Mouse (Mus musculus): ENCODE measurements around the gene Olfr871. TPM values are rescaled to one million over a fixed set of nuclear protein-coding genes. Genes with fewer than 3 reads are reported as not detected.
"Not testable (repeated sequence)": the region's sequence is repeated elsewhere in the genome, so short reads cannot be mapped to it uniquely, and the experiment has no call there.

The Olfr871 gene
- total RNA-seq (2021): not detected
- not detected in 2 replicates for polyA plus RNA-seq (2012; rRNA removed)
- long read RNA-seq: 0 reads

DNA sequence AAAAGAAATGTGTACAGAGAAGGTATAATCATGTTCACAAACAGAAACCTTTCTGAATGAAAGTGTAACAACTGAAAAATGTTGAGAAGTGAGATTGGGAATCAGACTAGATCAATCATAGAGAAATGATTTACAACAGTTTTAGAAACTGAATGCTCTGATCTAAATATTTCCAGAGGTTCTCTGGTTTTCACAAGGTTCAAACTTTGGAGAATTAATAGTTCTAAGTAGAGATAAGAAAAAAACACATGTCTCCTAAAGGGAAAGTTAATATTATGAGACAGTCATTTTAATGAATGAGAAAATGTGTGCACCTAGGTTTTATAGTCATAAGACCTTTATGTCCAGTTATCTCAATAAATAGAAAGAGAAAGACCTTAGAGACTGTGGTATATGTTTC is at the start of gene Olfr871:
TSS of gene Olfr871 (plus strand) at position 301 of the 400 bp plus-strand sequence.
- Histone ChIP-seq H3K4me1 (ENCODE audit: control insufficient read depth, insufficient read depth, low read length) (no peaks in the 10 kb centered on the region), H3K79me2 (replicated peaks; ENCODE audit: control insufficient read depth, insufficient read depth, low read length) (no peaks in the 10 kb centered on the region), H3K27me3 (ENCODE audit: control insufficient read depth, insufficient read depth, low read length) (no peaks in the 10 kb centered on the region), H3K27ac (no peak within 1 kb of the TSS), H3K9ac (ENCODE audit: low read depth, low read length) (no peak within 1 kb of the TSS), H3K36me3 (ENCODE audit: control insufficient read depth, insufficient read depth, low read length) (no peaks in the 10 kb centered on the region), H3K4me3 (no peak within 1 kb of the TSS)
- no peak for TF ChIP-seq POLR2A (IDR thresholded peaks at IDR 0.05; ENCODE audit: insufficient read depth, low read depth, low read length)
- no peak for TF ChIP-seq CTCF (IDR thresholded peaks at IDR 0.05)
- no peak for TF ChIP-seq EP300 (IDR thresholded peaks at IDR 0.05; ENCODE audit: insufficient read depth, low read depth, low read length)
- intact Hi-C loops (cut with DNase I): no loop called here
- no peak for DNase-seq

DNA sequence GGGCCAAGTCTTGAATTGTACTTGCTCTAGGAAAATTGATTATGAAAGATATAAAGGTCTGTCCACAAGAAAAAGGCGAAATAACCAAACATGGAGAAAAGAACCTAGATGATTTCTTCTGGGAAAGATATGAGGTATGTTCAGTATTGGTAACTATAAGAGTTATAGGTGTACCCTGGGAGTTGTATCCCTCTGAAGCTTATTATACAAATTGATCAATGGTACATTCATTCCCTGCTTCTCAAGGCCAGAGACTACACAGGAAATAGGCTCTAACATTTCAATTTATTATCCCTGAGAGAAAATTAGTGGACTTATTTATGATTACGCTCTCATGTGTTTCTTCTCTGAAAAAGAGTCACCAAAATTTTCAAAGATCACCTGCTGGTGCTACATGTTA is 38.0 kb upstream of the Olfr871 start, which contains the start of gene Olfr870:
TSS of gene Olfr870 (minus strand) at position 101 of the 400 bp plus-strand sequence.
- Histone ChIP-seq H3K27ac (no peak within 1 kb of the TSS), H3K27me3 (ENCODE audit: control insufficient read depth, insufficient read depth, low read length) (no peaks in the 10 kb centered on the region), H3K9ac (ENCODE audit: low read depth, low read length) (no peak within 1 kb of the TSS), H3K4me3 (no peak within 1 kb of the TSS), H3K36me3 (ENCODE audit: control insufficient read depth, insufficient read depth, low read length) (no peaks in the 10 kb centered on the region), H3K79me2 (replicated peaks; ENCODE audit: control insufficient read depth, insufficient read depth, low read length) (no peaks in the 10 kb centered on the region), H3K4me1 (ENCODE audit: control insufficient read depth, insufficient read depth, low read length) (no peaks in the 10 kb centered on the region)
- TF ChIP-seq CTCF (IDR thresholded peaks at IDR 0.05) (no peak), EP300 (IDR thresholded peaks at IDR 0.05; ENCODE audit: insufficient read depth, low read depth, low read length) (no peak), POLR2A (IDR thresholded peaks at IDR 0.05; ENCODE audit: insufficient read depth, low read depth, low read length) (no peak)
- DNase-seq: no peak
- intact Hi-C loops (cut with DNase I): no loop called here
- WGBS: 65% methylated on average over 2 of the region's 2 CpGs

DNA sequence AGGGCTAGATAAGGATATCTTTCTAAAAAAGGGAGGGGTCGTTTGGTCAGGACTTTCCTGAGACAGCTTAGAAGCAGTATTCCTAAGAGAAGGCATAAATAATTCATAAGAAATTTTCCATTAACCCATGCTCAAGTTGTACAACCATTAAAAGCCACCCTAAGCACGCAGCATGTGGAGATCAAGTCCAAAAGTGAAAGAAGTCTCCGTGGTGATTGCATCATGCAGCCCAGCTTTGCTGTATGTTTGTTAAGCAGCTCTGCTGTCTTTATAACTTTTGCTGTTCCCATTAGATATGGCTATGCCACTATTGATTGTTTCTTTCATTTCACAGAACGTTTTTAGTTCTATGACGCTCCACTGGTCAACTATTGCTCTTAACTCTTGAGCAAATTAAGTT is 32.5 kb upstream of the Olfr871 start:
- Histone ChIP-seq H3K27me3 (ENCODE audit: control insufficient read depth, insufficient read depth, low read length) (no peaks in the 10 kb centered on the region), H3K79me2 (replicated peaks; ENCODE audit: control insufficient read depth, insufficient read depth, low read length) (no peaks in the 10 kb centered on the region), H3K36me3 (ENCODE audit: control insufficient read depth, insufficient read depth, low read length) (no peaks in the 10 kb centered on the region), H3K4me3 (no peak overlapping the region), H3K4me1 (ENCODE audit: control insufficient read depth, insufficient read depth, low read length) (no peaks in the 10 kb centered on the region), H3K27ac (no peak overlapping the region), H3K9ac (ENCODE audit: low read depth, low read length) (no peak overlapping the region)
- intact Hi-C loops (cut with DNase I): no loop called here
- TF ChIP-seq CTCF (IDR thresholded peaks at IDR 0.05) (no peak), EP300 (IDR thresholded peaks at IDR 0.05; ENCODE audit: insufficient read depth, low read depth, low read length) (no peak), POLR2A (IDR thresholded peaks at IDR 0.05; ENCODE audit: insufficient read depth, low read depth, low read length) (no peak)
- no peak for DNase-seq
- WGBS: 58% methylated on average over 5 of the region's 5 CpGs

DNA sequence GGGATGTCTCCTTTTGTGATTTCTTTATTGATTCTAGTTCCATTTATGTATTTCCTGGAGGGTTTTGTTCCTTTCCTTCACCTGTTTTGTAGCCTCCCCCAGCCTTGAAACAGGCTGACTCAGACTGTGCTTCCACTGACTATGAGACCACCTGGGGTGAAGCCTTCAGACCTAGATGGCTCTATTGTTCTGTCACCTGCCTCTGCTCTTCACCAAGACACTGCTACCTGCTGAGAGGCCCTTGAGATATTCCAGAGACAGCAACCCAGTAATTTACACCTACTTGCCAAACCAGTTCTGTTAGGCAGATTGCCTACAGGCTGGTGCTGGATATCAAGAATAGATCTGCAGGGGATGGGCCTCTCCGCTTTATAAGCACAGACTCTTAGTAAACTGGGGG is 9.9 kb upstream of the Olfr871 start:
- Histone ChIP-seq H3K4me3 (no peak overlapping the region), H3K9ac (ENCODE audit: low read depth, low read length) (no peak overlapping the region), H3K27ac (no peak overlapping the region), H3K27me3 (ENCODE audit: control insufficient read depth, insufficient read depth, low read length) (no peaks in the 10 kb centered on the region), H3K36me3 (ENCODE audit: control insufficient read depth, insufficient read depth, low read length) (no peaks in the 10 kb centered on the region), H3K4me1 (ENCODE audit: control insufficient read depth, insufficient read depth, low read length) (no peaks in the 10 kb centered on the region), H3K79me2 (replicated peaks; ENCODE audit: control insufficient read depth, insufficient read depth, low read length) (no peaks in the 10 kb centered on the region)
- DNase-seq: no peak
- WGBS: 55% methylated on average over 1 of the region's 1 CpGs
- TF ChIP-seq POLR2A (IDR thresholded peaks at IDR 0.05; ENCODE audit: insufficient read depth, low read depth, low read length) (no peak), EP300 (IDR thresholded peaks at IDR 0.05; ENCODE audit: insufficient read depth, low read depth, low read length) (no peak), CTCF (IDR thresholded peaks at IDR 0.05) (no peak)
- intact Hi-C loops (cut with DNase I): no loop called here

DNA sequence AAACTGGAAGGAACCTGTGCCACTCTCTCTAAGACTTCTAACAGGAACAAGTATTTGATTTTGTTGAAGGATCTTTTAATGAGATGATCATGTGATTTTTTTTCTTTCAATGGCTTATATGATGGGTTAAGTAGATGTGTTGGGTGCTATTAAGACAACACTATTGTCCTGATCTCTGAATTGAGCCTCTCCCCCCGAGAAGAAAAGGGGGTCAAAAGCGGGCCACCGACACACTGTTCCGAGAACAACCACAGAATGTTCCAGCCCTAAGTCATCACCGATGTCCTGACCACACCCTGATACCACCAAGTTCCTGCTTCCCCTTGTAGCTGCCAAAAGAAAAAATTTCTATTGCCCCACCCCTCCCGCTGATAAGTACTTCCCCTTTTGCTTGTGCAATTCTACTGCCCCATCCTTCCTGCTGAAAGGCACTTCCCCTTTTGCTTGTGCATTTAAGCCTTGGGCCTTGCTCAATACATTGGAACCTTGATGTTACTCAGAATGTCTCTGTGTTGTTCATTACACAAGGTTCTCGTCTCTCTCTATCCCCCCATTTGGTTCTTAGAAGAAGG is 8.5 kb upstream of the Olfr871 start:
- H3K36me3 ChIP-seq (ENCODE audit: control insufficient read depth, insufficient read depth, low read length); DNase-seq; H3K4me1 ChIP-seq (ENCODE audit: control insufficient read depth, insufficient read depth, low read length); intact Hi-C loops (cut with DNase I); H3K27me3 ChIP-seq (ENCODE audit: control insufficient read depth, insufficient read depth, low read length); H3K27ac ChIP-seq; H3K9ac ChIP-seq (ENCODE audit: low read depth, low read length); H3K79me2 ChIP-seq (replicated peaks; ENCODE audit: control insufficient read depth, insufficient read depth, low read length); H3K4me3 ChIP-seq: not testable (repeated sequence)
- WGBS: 75% methylated on average over 7 of the region's 7 CpGs

DNA sequence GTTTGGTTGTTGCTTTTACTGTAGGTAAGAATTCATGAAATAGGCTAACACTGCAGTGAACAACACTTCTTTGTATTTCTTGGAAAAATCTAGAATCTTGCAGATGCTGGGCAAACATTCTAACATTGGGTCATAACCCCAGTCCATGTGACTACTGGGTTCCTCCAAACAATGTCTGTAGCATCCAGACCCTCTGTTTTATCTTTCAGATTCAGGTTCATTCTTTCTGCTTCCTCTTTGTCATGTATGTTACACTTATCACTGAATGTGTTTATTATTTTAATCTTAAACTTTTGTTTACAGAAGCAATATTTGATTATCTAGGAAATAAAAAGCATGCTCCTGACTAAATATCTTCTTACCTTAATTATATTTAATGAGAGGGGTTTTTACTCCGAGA is 1.2 kb upstream of the Olfr871 start:
- Histone ChIP-seq H3K79me2 (replicated peaks; ENCODE audit: control insufficient read depth, insufficient read depth, low read length) (no peaks in the 10 kb centered on the region), H3K4me1 (ENCODE audit: control insufficient read depth, insufficient read depth, low read length) (no peaks in the 10 kb centered on the region), H3K27ac (no peak overlapping the region), H3K36me3 (ENCODE audit: control insufficient read depth, insufficient read depth, low read length) (no peaks in the 10 kb centered on the region), H3K4me3 (no peak overlapping the region), H3K9ac (ENCODE audit: low read depth, low read length) (no peak overlapping the region), H3K27me3 (ENCODE audit: control insufficient read depth, insufficient read depth, low read length) (no peaks in the 10 kb centered on the region)
- no peak for DNase-seq
- no peak for TF ChIP-seq CTCF (IDR thresholded peaks at IDR 0.05)
- TF ChIP-seq EP300 (IDR thresholded peaks at IDR 0.05; ENCODE audit: insufficient read depth, low read depth, low read length): no peak
- no peak for TF ChIP-seq POLR2A (IDR thresholded peaks at IDR 0.05; ENCODE audit: insufficient read depth, low read depth, low read length)
- WGBS: 26% methylated on average over 1 of the region's 1 CpGs
- intact Hi-C loops (cut with DNase I): no loop called here

Data from heart, adult 2 months (tissue).